Mouse (Mus musculus): ENCODE data around the gene Hrc. TPM values are rescaled to one million over a fixed set of nuclear protein-coding genes. Genes with fewer than 3 reads are reported as not detected.

The Hrc gene
- polyA plus RNA-seq (2012; rRNA removed), result 0.35 and 2.8 TPM in 2 replicates

GRCm38 (mm10) chr7:45335056-45335455 is at the start of gene Hrc:
Gene Hrc, plus strand, starts transcription at chr7:45335290.

DNA sequence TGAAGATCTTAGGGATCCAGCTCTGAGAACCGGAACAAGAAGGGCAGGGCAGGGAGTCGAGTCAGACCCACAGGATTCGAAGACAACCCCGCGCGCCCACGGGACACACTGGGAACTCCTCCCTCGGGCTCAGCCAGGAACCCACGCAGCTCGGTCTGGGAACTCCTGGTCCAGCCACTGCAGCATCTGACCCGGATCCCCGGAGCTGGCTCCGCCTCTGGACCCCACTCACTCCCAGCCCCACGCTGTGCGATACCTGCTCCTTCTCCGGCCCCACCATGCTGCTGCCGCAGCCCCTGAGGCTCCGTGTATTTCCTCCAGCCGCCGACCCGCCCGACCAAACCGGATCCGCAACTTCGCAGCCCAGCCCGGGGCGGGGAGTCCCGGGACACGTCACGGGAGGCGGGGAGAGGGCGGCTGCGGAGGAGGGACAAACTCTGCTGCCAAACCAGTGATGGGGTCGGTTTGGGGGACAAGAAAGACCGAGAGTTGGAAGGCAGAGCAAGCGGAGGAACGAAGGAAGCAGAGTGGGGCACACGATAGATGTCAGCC is 1.6 kb upstream of the Hrc start, which contains the start of gene Trpm4:
TSS of gene Trpm4 (minus strand) at position 350 of the 552 bp plus-strand sequence.

DNA sequence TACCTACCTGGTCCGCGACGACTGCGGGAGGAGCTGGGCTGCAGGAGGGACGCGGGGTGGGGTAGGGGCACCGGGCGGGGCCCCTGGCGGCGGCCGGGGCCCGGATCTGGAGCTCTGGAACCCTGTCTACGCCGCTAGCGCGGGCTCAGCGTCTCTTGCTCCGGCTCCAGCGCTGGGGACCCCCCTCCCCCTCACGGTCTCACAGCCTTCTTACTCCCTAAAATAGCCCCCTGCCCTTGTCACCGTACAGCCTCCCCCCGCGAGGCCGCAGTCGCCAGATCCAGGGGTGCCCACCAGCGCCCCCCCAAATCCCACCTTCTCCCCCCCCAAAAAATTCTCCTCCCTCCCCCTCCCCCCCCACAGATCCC is 31.5 kb downstream of the Hrc start, which contains the start of gene Ppfia3:
TSS of gene Ppfia3 (minus strand) at position 368 of the 368 bp plus-strand sequence.

DNA sequence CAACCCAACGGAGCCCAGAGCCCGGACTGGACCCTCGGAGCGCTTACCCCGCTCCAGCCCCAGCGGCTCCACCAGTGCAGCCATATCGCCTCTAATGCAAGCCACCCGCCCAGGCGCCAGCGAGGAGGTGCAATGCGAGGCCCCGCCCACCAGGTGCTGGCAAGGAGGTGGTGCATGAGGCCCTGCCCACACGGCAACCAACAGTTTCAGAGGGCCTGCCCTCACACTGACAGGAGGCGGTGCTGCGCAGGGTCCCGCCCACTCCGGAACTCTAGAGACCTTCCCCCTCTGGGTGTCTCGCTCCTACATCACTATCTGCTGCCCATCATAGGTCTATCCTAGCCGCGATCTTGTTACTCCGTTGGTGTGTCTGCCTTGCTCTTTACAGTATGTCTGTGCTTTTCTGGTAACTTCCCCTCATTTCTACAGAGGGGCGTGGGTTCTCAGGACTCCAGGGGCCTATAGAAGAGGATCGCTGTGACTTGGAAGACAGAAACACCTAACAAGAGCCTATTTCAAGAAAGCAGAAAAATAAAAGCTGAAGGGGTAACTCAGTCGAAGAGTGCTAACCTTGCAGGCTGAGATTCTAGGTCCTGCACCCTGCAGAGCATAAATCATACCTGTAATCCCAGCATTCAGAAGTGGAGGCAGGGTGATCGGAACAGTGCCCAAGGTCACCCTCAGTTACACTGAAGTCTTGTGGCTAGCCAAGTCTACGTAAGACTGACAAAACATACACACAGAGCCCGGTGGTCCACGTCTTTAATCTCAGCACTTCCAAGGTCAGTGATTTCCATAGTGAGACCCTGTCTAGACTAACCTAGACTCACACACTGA is 35.6 kb downstream of the Hrc start, which contains the start of gene Lin7b:
TSS of gene Lin7b (minus strand) at position 109 of the 837 bp plus-strand sequence.

Other genes with a start within 250 kb of the Hrc start
- 34.7 and 64.0 TPM in 2 replicates for gene Rcn3, start 243.1 kb upstream of the Hrc start, polyA plus RNA-seq (2012; rRNA removed)
- gene Fcgrt, start 231.4 kb upstream of the Hrc start, polyA plus RNA-seq (2012; rRNA removed), result 15.8 and 18.4 TPM in 2 replicates
- gene Rps11, start 210.9 kb upstream of the Hrc start, polyA plus RNA-seq (2012; rRNA removed), result 524 and 549 TPM in 2 replicates
- 2,210 and 2,469 TPM in 2 replicates for gene Rpl13a, start 206.5 kb upstream of the Hrc start, polyA plus RNA-seq (2012; rRNA removed)
- 0.21 and 0.34 TPM in 2 replicates for gene Gm45713, start 199.1 kb upstream of the Hrc start, polyA plus RNA-seq (2012; rRNA removed)
- gene Flt3l, start 198.9 kb upstream of the Hrc start, polyA plus RNA-seq (2012; rRNA removed), result 7.5 and 9.1 TPM in 2 replicates
- 144 and 160 TPM in 2 replicates for gene Pih1d1, start 181.0 kb upstream of the Hrc start, polyA plus RNA-seq (2012; rRNA removed)
- gene Aldh16a1, start 180.7 kb upstream of the Hrc start, polyA plus RNA-seq (2012; rRNA removed), result 13.3 and 16.7 TPM in 2 replicates
- 45.9 and 55.3 TPM in 2 replicates for gene Slc17a7, start 171.3 kb upstream of the Hrc start, polyA plus RNA-seq (2012; rRNA removed)
- gene Gfy, start 155.7 kb upstream of the Hrc start, polyA plus RNA-seq (2012; rRNA removed), result 0.16 and 0.22 TPM in 2 replicates
- 0.19 and 0.21 TPM in 2 replicates for gene Pth2, start 154.3 kb upstream of the Hrc start, polyA plus RNA-seq (2012; rRNA removed)
- 0.56 and 0.74 TPM in 2 replicates for gene Ccdc155, start 130.4 kb upstream of the Hrc start, polyA plus RNA-seq (2012; rRNA removed)
- gene Dkkl1, start 123.1 kb upstream of the Hrc start, polyA plus RNA-seq (2012; rRNA removed), result 5.7 and 5.9 TPM in 2 replicates
- 57.7 and 65.9 TPM in 2 replicates for gene Tead2, start 119.5 kb upstream of the Hrc start, polyA plus RNA-seq (2012; rRNA removed)
- gene Cd37, start 96.2 kb upstream of the Hrc start, polyA plus RNA-seq (2012; rRNA removed), result 1.5 and 1.6 TPM in 2 replicates
- gene Slc6a16, start 94.2 kb upstream of the Hrc start, polyA plus RNA-seq (2012; rRNA removed), result 2.1 and 2.2 TPM in 2 replicates
- 0.03 and 0.12 TPM in 2 replicates for gene Slc6a21, start 57.8 kb upstream of the Hrc start, polyA plus RNA-seq (2012; rRNA removed)
- 23.4 and 26.7 TPM in 2 replicates for gene Trpm4, start 1.5 kb upstream of the Hrc start, polyA plus RNA-seq (2012; rRNA removed)
- 60.6 and 63.5 TPM in 2 replicates for gene Ppfia3, start 31.7 kb downstream of the Hrc start, polyA plus RNA-seq (2012; rRNA removed)
- gene Lin7b, start 35.3 kb downstream of the Hrc start, polyA plus RNA-seq (2012; rRNA removed), result 59.8 and 63.1 TPM in 2 replicates
- 619 and 668 TPM in 2 replicates for gene Snrnp70, start 60.5 kb downstream of the Hrc start, polyA plus RNA-seq (2012; rRNA removed)
- gene Kcna7, start 70.4 kb downstream of the Hrc start, polyA plus RNA-seq (2012; rRNA removed), result 0.03 TPM in 1 of 2 replicates, not detected in the other
- 0.06 and 0.13 TPM in 2 replicates for gene Ntf5, start 78.4 kb downstream of the Hrc start, polyA plus RNA-seq (2012; rRNA removed)
- 0.31 and 0.66 TPM in 2 replicates for gene Lhb, start 85.5 kb downstream of the Hrc start, polyA plus RNA-seq (2012; rRNA removed)
- 23.7 and 24.0 TPM in 2 replicates for gene Gys1, start 99.6 kb downstream of the Hrc start, polyA plus RNA-seq (2012; rRNA removed)
- gene Ruvbl2, start 102.8 kb downstream of the Hrc start, polyA plus RNA-seq (2012; rRNA removed), result 114 and 117 TPM in 2 replicates
- 1,600 and 1,742 TPM in 2 replicates for gene Ftl1, start 124.6 kb downstream of the Hrc start, polyA plus RNA-seq (2012; rRNA removed)
- gene Bax, start 131.6 kb downstream of the Hrc start, polyA plus RNA-seq (2012; rRNA removed), result 176 and 188 TPM in 2 replicates
- 0.22 and 0.32 TPM in 2 replicates for gene Tulp2, start 146.6 kb downstream of the Hrc start, polyA plus RNA-seq (2012; rRNA removed)
- gene Gm45808, start 151.5 kb downstream of the Hrc start, polyA plus RNA-seq (2012; rRNA removed), result 0.17 TPM in 1 of 2 replicates, not detected in the other
- gene Dhdh, start 153.5 kb downstream of the Hrc start, polyA plus RNA-seq (2012; rRNA removed), result 3.0 and 3.2 TPM in 2 replicates
- gene Nucb1, start 175.1 kb downstream of the Hrc start, polyA plus RNA-seq (2012; rRNA removed), result 99.6 and 103 TPM in 2 replicates
- 13.4 and 14.0 TPM in 2 replicates for gene Ppp1r15a, start 191.0 kb downstream of the Hrc start, polyA plus RNA-seq (2012; rRNA removed)
- gene Plekha4, start 191.0 kb downstream of the Hrc start, polyA plus RNA-seq (2012; rRNA removed), result 2.4 and 6.4 TPM in 2 replicates
- 0.10 and 0.53 TPM in 2 replicates for gene Hsd17b14, start 219.6 kb downstream of the Hrc start, polyA plus RNA-seq (2012; rRNA removed)
- 36.4 and 37.4 TPM in 2 replicates for gene Bcat2, start 234.9 kb downstream of the Hrc start, polyA plus RNA-seq (2012; rRNA removed)